Mouse (Mus musculus) inflammation-experienced regulatory T-cells, adult 6 months (primary cell): ENCODE measurements at regions not wholly inside any gene's neighbourhood (a gene's known extent, or its start where the extent isn't known, plus 50 kb on each side); places are given as distances from the start of the nearest gene placed in this dataset.

Experiments
- ATAC-seq: one replicate; pipeline ENCODE4 v1.8.0; 2017

DNA sequence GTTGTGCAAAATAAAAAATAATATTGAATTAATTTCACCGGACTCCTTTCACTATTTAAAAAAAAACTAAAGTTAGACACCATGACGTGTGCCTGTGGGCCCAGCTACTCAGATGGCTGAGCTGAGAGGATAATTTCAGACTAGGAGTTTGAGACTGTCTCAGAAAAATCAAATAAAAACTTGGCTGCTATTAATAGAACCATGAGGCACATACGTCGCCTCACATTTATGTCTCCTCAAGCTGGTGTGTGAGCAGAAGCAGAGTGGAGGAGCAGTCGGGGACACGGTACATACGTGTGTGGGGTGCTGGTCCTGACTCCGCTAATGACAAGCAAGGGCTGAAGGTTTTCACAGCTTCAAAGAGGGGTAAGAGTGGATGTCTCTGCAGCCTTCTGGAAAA lies 52.8 kb upstream of the Dmrtb1 start:
- ATAC-seq: no peak

DNA sequence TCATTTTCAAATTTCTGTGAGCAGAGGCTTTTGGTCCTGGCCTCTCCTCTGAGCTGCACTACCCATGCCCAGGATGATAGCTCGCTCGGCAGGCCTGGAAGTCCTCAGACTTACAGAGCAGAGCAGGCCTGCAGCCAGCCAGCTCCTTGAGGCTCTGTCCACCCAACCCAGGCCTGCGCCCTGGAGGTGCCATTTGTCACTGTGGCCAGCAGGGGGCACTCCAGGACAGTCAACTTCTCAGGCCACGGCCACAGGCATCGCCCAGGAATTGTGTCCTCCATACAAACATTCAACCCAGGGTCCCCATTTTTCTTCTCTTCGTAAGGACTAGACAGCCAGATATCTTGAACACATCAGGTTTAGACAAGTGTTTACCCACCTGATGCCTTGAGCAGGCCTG lies 53.9 kb upstream of the Dmrtb1 start:
- ATAC-seq: peak; percentile 64

DNA sequence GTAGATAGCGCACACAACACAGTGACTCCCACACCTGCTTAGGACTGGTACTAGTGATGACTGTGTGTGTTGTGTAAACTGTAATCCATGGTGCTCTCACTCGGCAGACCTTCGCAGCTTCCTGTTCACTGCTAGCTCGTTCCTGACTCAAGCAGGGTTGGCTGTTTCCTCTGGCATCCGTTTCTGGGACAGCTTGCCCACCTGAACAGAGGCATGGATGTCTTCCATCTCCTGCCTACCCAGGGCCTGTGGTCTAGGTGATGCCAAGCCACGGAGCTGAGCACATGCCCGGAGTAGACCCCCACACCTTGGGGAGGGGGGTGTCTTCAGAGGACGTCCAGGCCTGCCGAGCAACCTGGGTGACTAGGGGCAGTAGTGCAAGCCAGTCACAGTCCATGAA lies 54.7 kb upstream of the Dmrtb1 start:
- ATAC-seq: no peak

DNA sequence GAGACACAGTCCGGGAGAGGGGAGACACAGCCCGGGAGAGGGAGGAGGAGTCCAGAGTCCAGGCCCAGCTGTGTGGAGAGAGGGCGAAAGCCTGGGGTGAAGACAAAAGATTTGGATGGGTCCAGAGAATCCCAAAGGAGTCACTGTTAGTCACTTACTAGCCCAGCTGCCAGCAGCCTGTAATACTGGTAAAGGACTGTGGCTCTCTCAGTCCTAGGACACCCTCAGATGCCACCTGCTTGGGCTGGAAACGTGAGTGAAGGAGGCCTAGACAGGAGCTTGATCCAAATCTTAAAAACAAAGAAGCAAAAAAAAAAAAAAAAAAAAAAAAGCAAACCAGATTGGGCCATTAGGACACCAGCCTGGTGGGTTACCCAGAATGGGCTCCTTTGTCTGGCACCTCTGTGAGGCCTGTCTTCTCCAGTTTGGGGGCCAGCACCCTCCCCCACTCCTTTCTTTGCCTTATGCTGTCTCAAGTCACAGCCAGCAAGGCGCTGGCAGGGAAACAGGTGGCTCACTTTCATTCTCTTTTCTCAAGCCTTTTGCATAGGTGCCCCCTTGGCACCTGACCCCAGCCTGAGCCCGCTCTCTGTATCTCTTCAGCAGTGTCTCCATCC lies 55.9 kb upstream of the Dmrtb1 start:
- ATAC-seq: no peak

- ATAC-seq: no peak
Measured at GRCm38 (mm10) chr4:107743646-107744045, 58.4 kb upstream of the Lrp8 start.

DNA sequence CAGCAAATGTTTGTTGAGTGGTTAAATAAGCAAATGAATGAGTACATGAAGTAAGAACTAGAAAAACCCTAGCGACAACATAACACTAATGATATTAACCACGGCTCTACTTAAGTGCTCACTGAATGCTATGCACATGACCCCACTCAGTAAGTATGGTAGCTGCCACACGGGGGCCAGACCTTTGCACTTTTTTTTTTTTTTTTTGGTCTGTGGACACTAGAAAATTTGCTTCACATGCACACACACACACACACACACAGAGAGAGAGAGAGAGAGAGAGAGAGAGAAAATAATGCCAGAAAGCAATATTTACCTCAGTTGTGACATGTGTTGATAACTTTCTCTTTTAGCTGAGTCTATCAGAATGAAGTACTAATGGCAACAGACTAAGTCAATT lies 55.7 kb upstream of the Lrp8 start:
- ATAC-seq: no peak

DNA sequence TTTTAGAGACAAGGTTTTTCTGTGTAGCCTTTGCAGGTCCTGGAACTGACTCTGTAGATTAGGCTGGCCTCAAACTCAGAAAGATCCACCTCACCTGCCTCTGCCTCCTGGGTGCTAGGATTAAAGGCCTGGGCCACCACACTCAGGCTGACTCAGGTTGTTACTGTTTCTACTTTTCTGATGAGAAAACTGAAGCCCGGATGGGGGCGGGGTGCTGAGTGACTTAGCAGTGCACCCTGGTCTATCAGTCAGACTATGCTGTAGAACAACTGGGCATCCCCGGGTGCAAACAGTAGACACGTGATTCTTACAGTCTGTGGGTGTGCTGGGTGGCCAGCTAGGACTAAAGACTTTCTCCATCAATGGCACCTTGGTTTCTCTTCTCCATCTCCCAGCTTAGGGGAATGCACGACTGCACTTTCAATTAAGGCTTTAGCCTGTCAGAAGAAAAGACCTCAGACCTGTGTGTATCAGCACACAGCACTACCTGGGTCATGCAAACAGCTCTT lies 55.1 kb upstream of the Lrp8 start:
- ATAC-seq: no peak

DNA sequence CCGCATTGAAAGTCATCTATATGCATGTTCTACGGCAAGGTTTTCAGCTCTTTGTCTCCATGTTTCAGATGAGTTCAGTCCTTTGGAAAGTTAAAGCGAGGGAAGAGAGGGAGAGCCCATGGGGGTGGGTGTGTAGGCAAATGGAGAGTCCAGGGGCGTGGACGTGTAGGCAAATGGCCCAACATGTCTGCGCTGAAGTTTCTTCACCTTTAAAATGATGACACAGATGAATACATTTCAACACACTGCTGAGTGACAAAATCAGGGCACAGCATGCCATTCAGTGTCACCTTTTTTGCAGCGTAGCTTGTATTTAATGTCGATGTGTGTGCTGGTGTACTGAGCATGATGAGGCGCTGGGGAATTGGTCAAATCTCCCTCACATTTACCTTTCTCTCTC lies 54.6 kb upstream of the Lrp8 start:
- no peak for ATAC-seq

DNA sequence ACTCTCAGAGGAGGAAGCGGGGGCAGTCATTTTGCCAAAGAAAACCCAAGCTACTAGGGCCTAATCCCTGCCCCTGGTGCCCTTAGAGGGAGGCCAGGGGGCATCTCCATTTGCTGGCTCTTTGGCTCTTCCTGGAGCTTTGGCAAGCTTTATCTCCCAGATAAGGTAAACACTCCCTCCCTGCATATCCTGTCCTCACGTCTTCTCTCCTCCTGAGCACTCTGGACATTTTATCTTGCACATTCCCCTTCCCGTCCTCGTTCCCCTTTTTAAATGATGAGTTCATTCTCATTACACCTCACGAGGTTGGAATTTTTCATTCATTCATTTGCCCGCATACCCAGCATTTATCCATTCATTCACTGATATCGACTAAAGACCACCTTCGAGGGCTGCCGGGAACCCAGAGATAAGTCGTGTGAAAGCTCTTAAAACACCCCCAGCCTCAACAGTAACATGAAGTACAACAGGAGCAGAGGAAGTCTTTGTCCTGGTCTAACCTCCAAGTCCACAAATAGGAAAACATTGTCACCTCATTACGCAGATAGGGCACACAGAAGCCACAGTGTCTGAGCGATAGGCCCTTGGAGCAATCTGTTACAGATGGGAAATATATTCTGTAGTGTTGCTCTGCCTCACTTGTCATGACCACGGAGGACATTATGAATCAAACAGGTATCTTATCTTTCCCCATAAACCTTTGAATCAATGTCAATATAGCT lies 54.0 kb upstream of the Lrp8 start:
- ATAC-seq: no peak

DNA sequence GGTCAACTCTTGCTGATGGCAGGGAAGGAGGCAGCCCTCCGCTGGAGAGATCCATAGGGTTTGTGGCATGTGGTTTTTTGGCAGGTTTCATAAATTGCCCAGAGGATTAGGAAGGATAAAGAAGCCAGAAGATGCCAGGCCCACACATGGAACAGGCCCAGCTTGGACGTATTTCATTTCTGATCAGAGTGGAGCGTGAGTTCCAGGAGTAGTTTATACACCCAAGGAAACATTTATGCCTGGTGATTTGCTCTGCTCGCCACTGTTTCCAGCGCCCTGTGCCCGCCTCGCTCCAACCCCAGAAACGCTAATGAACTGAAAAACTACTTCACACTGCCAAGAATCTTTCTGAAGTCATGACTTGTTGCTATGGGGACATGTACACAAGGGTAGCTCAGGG lies 53.0 kb upstream of the Lrp8 start:
- ATAC-seq: no peak

DNA sequence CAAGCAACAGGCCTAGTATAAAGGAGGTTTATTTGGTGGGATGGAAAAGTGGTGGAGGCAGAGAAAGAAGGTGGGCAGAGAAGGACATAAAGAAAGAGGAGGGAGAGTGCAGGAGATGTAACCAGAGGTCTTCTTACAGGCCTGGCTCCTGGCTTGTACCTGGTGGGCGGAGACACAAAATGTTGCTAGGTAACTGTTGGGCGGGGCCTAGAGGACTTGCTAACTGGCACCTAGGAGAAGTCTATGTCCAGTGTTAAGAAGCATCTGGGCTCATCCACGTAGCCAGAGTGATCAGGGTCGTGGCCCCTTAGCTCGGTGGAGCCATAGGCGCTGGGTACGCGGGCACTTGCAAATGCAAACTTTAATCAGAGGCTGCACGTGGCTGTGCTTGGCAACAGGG lies 52.0 kb upstream of the Lrp8 start:
- ATAC-seq: no peak
